Mouse (Mus musculus) heart, adult 2 months (tissue): ENCODE data around the gene Kcnma1. TPM values are rescaled to one million over a fixed set of nuclear protein-coding genes. Genes with fewer than 3 reads are reported as not detected.

ENCODE experiments used
- DNase-seq, 2 experiments: peaks; one replicate each; pipeline ENCODE4 v3.0.0; 2021
- H3K27ac ChIP-seq: fragments of 200-600 bp; 2 replicates; pipeline ENCODE4 v1.8.1; 2022
- H3K27me3 ChIP-seq: fragments of 200-500 bp; 2 replicates; pipeline ENCODE4 v1.6.1; 2012; ENCODE audit warnings: mild to moderate bottlenecking, low read length, inconsistent platforms, mixed read lengths; ENCODE audit not compliant: control insufficient read depth, insufficient read depth
- H3K36me3 ChIP-seq: fragments of 200-500 bp; 2 replicates; pipeline ENCODE4 v1.6.1; 2012; ENCODE audit warnings: low read length, inconsistent platforms; ENCODE audit not compliant: control insufficient read depth, insufficient read depth
- H3K4me1 ChIP-seq: fragments of 200-500 bp; 2 replicates; pipeline ENCODE4 v1.6.1; 2011; ENCODE audit warnings: low read length; ENCODE audit not compliant: control insufficient read depth, insufficient read depth
- H3K4me3 ChIP-seq: fragments of 200-600 bp; 2 replicates; pipeline ENCODE4 v1.8.1; 2022
- H3K79me2 ChIP-seq: fragments of 200-500 bp; replicated peaks from 2 replicates; pipeline ENCODE4 v1.6.1; 2012; ENCODE audit warnings: mild to moderate bottlenecking, inconsistent platforms, low read length, moderate library complexity, mixed read lengths; ENCODE audit not compliant: control insufficient read depth, insufficient read depth
- H3K9ac ChIP-seq: fragments of 200-500 bp; 2 replicates; pipeline ENCODE4 v1.6.1; 2012; ENCODE audit warnings: low read depth, mild to moderate bottlenecking, control low read depth, inconsistent platforms, low read length, mixed read lengths
- CTCF ChIP-seq: fragments of 200-600 bp; IDR thresholded peaks from 2 replicates; pipeline ENCODE4 v1.8.1; 2022; ENCODE audit warnings: antibody characterized with exemption, mild to moderate bottlenecking, moderate library complexity
- EP300 ChIP-seq: fragments of 200-500 bp; IDR thresholded peaks from 2 replicates; pipeline ENCODE4 v1.6.1; 2011; ENCODE audit warnings: low read depth, low read length, control low read depth; ENCODE audit not compliant: insufficient read depth
- POLR2A ChIP-seq: fragments of 200-500 bp; IDR thresholded peaks from 2 replicates; pipeline ENCODE4 v1.6.1; 2011; ENCODE audit warnings: mild to moderate bottlenecking, low read depth, low read length, control low read depth; ENCODE audit not compliant: insufficient read depth
- WGBS: fragments of 180-500 bp; shearing (Covaris S2); methylation state at CpG from one replicate; pipeline ENCODE4 v1.1.7; 2018; 5-methylcytosine and 5-hydroxymethylcytosine counted together
- intact Hi-C: fragments of 180-260 bp; cut with DNase I; formaldehyde crosslinking; loops from one replicate; pipeline ENCODE4 v1.15.1; 2025
- polyA plus RNA-seq: library from polyadenylated mRNA; depleted of rRNA; stranded (reverse); fragments of >200 nt; gene quantifications from 2 replicates; pipeline ENCODE4 v1.2.3, GENCODE M21; 2012
- total RNA-seq, 2 experiments: library from RNA; stranded (reverse); gene quantifications; 2 replicates each; pipeline ENCODE4 v1.2.3; 2021

Gene Kcnma1
- total and polyA plus RNA-seq, 3 experiments, result 0.66 to 0.84 (median 0.78) TPM

- WGBS, result 25% methylated on average over 3 of the region's 3 CpGs
- H3K4me3 ChIP-seq, result no peak overlapping the region
These were observed 329.7 kb downstream of the Kcnma1 start for GRCm38 (mm10) chr14:23684463-23685066.

GRCm38 (mm10) chr14:23682758-23683157 lies 331.5 kb downstream of the Kcnma1 start:
- H3K27me3 ChIP-seq, result no peaks in the 10 kb centered on the region
- TF ChIP-seq CTCF, result no peak
- TF ChIP-seq EP300, result no peak; the same call in 1 of the 2 replicates
- TF ChIP-seq POLR2A, result no peak
- H3K9ac ChIP-seq, result no peak overlapping the region
- DNase-seq, result peak in 1 of 2 experiments; percentile 46
- no peaks in the 10 kb centered on the region for H3K36me3 ChIP-seq
- H3K27ac ChIP-seq, result no peak overlapping the region
- H3K79me2 ChIP-seq, result no peaks in the 10 kb centered on the region
- WGBS, result 25% methylated on average over 4 of the region's 4 CpGs
- H3K4me1 ChIP-seq, result peaks cover 2% of the 10 kb centered on the region; the same call in 1 of the 2 replicates
- intact Hi-C loops, result no loop called here
- no peak overlapping the region for H3K4me3 ChIP-seq

More at GRCm38 (mm10) chr14:23684463-23685066, 329.7 kb downstream of the Kcnma1 start:
- TF ChIP-seq EP300 (no peak), CTCF (peak; percentile 42), POLR2A (no peak)
- H3K36me3 ChIP-seq, result no peaks in the 10 kb centered on the region
- H3K27ac ChIP-seq, result no peak overlapping the region
- no peaks in the 10 kb centered on the region for H3K27me3 ChIP-seq
- DNase-seq, result no peak
- H3K4me1 ChIP-seq, result peaks cover 2% of the 10 kb centered on the region; the same call in 1 of the 2 replicates
- intact Hi-C loops, result no loop called here
- H3K9ac ChIP-seq, result no peak overlapping the region
- no peaks in the 10 kb centered on the region for H3K79me2 ChIP-seq

- H3K4me1 ChIP-seq, result peaks cover 2% of the 10 kb centered on the region; the same call in 1 of the 2 replicates
- no peak overlapping the region for H3K27ac ChIP-seq
- DNase-seq, result no peak
- no peaks in the 10 kb centered on the region for H3K79me2 ChIP-seq
- no peaks in the 10 kb centered on the region for H3K36me3 ChIP-seq
- 69% methylated on average over 2 of the region's 2 CpGs for WGBS
- intact Hi-C loops, result no loop called here
- no peak overlapping the region for H3K9ac ChIP-seq
- TF ChIP-seq CTCF (peak; percentile 53), EP300 (no peak)
- no peaks in the 10 kb centered on the region for H3K27me3 ChIP-seq
- H3K4me3 ChIP-seq, result no peak overlapping the region
These were observed 334.9 kb downstream of the Kcnma1 start for GRCm38 (mm10) chr14:23679378-23679777.

- Histone ChIP-seq H3K36me3 (no peaks in the 10 kb centered on the region), H3K9ac (no peak overlapping the region), H3K27ac (no peak overlapping the region), H3K79me2 (no peaks in the 10 kb centered on the region), H3K27me3 (no peaks in the 10 kb centered on the region; the same call in 1 of the 2 replicates), H3K4me3 (no peak overlapping the region), H3K4me1 (no peaks in the 10 kb centered on the region)
- WGBS, result 73% methylated on average over 3 of the region's 3 CpGs
- DNase-seq, result no peak
- intact Hi-C loops, result no loop called here
- TF ChIP-seq CTCF (no peak), EP300 (no peak), POLR2A (no peak)
These were observed 347.9 kb downstream of the Kcnma1 start for GRCm38 (mm10) chr14:23666420-23666819.

GRCm38 (mm10) chr14:23651682-23652081 lies 362.6 kb downstream of the Kcnma1 start:
- Histone ChIP-seq H3K27ac (no peak overlapping the region), H3K36me3 (no peaks in the 10 kb centered on the region), H3K4me3 (no peak overlapping the region), H3K4me1 (no peaks in the 10 kb centered on the region), H3K27me3 (no peaks in the 10 kb centered on the region), H3K9ac (no peak overlapping the region), H3K79me2 (no peaks in the 10 kb centered on the region)
- TF ChIP-seq CTCF (no peak), POLR2A (no peak), EP300 (no peak)
- intact Hi-C loops, result no loop called here
- WGBS, result 72% methylated on average over 4 of the region's 4 CpGs
- DNase-seq, result no peak

- Histone ChIP-seq H3K9ac (no peak overlapping the region), H3K79me2 (no peaks in the 10 kb centered on the region), H3K36me3 (no peaks in the 10 kb centered on the region), H3K4me3 (no peak overlapping the region), H3K27me3 (no peaks in the 10 kb centered on the region), H3K4me1 (no peaks in the 10 kb centered on the region), H3K27ac (no peak overlapping the region)
- 88% methylated on average over 3 of the region's 3 CpGs for WGBS
- TF ChIP-seq POLR2A, result no peak
- TF ChIP-seq CTCF, result no peak
- no peak for TF ChIP-seq EP300
- intact Hi-C loops, result no loop called here
- DNase-seq, result no peak
These were observed 364.2 kb downstream of the Kcnma1 start for GRCm38 (mm10) chr14:23650126-23650525.
